Mouse (Mus musculus) liver, adult (tissue): ENCODE results near the gene Mettl7b.

Experiments used
- GATA4 ChIP-seq: IDR thresholded peaks from 2 replicates; pipeline ENCODE4 v1.6.1; 2014; ENCODE audit warnings: mild to moderate bottlenecking, low read length; ENCODE audit not compliant: insufficient replicate concordance

The Mettl7b gene

GRCm38 (mm10) chr10:128913219-128913618 is 47.6 kb downstream of the Mettl7b start:
- TF ChIP-seq GATA4, result no peak

DNA sequence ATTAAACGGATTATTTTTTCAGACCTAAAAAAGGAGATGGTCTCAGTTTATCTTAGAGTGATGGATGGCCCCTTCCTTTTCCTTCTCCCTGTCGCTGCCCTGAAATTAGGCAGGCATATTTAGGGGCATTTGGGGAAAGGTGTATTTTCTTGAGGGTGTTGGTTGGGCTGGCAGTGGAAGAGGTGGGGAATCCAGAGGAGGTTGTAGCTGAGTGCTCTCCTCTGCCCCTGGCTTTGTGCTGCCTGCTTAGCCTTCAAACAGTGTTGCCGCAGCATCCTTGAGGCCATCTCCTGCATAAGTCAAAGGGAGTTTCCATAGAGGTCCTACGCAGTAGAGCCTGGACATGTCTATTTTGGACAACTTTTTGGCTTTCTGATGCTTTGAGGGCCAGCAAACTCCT is 48.0 kb downstream of the Mettl7b start:
- TF ChIP-seq GATA4, result no peak

DNA sequence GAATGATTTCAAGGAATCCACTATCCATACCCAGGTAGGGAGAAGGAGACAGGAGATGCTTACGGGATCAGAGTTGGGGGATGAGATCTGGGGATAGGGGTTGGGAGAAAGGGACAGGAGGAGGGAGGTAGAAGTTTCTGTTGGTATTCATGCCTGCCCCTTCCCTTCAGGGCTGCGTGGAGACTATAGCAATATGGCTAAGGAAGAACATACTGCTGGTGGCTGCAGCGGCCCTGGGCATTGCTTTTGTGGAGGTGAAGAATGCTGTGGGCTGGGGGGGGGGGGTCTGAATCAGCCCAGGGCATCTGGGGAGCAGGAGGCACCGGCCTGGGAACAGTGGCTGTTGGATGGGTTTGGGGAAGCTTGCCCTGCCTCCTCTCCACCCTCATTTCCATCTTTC is 48.5 kb downstream of the Mettl7b start:
- TF ChIP-seq GATA4, result no peak

GRCm38 (mm10) chr10:128911430-128911829 is 49.4 kb downstream of the Mettl7b start:
- TF ChIP-seq GATA4, result no peak

DNA sequence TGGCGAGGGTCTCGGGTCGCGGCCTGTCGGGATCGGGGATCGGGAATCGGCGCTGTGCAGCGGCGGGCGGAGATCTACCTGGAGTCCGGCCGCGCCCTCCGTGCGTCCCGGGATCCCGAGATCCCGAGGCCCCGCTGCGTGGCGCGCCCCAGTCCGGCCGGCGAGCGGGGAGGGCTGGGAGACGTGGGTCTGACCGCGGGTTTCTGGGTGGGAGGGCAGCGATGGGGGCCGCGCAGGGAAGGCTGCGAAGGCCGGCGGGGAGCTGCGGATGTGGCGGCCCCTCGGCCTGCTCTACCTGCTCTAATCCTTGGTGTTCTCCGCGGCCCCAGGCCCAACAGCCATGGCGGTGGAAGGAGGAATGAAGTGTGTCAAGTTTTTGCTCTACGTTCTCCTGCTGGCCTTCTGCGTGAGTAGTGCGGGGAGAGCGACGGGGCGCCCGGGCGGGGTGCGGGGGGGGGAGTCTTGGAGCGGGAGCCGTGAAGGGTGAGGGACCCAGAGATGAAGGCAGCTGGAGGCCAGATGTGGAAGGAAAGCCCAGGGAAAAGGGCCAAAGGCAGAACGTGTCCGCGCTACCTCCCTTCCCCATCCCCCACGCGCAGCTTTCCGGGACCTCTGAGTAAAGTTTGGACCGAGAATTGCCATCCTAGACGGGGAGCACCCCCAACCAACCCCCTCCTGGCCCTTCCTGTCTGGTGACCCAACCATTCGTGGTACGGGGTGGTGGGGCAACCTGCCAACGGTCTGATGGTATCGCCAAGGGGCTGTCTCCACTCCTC is 50.5 kb downstream of the Mettl7b start:
- no peak for TF ChIP-seq GATA4

GRCm38 (mm10) chr10:128909567-128910028 is 51.2 kb downstream of the Mettl7b start:
- TF ChIP-seq GATA4, result no peak

- TF ChIP-seq GATA4, result no peak
These were observed 51.9 kb downstream of the Mettl7b start for GRCm38 (mm10) chr10:128908778-128909448.
